In the genomic region with DNA sequence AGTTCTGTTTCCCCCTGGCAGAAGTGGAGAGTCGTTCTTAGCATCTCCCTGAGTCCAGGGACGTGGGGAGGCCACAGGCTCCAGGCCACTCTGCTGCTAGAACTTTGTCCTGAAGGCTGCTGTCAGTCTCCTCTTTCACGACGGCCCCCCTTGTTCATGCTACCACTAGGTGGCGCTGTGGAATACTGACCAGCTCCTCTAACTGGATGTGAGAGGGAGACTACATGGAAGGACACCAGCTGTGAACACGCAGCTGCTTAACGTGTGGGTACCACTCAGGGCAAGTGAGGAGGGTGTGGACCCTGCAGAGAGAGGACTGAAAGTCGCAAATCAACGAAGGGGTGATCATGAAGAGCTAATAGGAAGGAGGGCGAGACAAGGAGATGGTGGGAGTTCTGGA, we compare ENCODE assay signal across 9 mouse cellular contexts. TPM values are rescaled to one million over a fixed set of nuclear protein-coding genes. Genes with fewer than 3 reads are reported as not detected.
DNase-seq lines count a peak whose midpoint lies in the region; ATAC-seq lines count a peak whose summit lies in the region.
"Had no signal": no experiment of that assay in that cellular context is flagged by ENCODE, and none has a peak within 500 bp of the region (broad histone marks: within the 10 kb centered on the region; RNA-seq: fewer than 3 reads in every experiment).

No protein-coding gene starts in this region.

- no peak overlapping the region for H3K4me3 ChIP-seq in hindbrain, embryonic 11.5 days (ENCODE audit: low read depth, low read length)
- H3K4me3 ChIP-seq in hindbrain, embryonic 12.5 days, result no peak overlapping the region
- no peak overlapping the region for H3K4me3 ChIP-seq in liver, embryonic 11.5 days (ENCODE audit: low read depth, low read length)
- H3K4me3 ChIP-seq: embryonic facial prominence, embryonic 15.5 days had no signal

- no peak overlapping the region for H3K9ac ChIP-seq in hindbrain, embryonic 11.5 days (ENCODE audit: low read depth, low read length)
- no peak overlapping the region for H3K9ac ChIP-seq in hindbrain, embryonic 12.5 days
- H3K9ac ChIP-seq in liver, embryonic 11.5 days (ENCODE audit: low read depth, low read length), result no peak overlapping the region
- H3K9ac ChIP-seq: embryonic facial prominence, embryonic 15.5 days had no signal

- H3K9me3 ChIP-seq in hindbrain, embryonic 11.5 days (ENCODE audit: control insufficient read depth, low read length), result no peaks in the 10 kb centered on the region
- no peaks in the 10 kb centered on the region for H3K9me3 ChIP-seq in hindbrain, embryonic 12.5 days (replicated peaks)
- no peaks in the 10 kb centered on the region for H3K9me3 ChIP-seq in liver, embryonic 11.5 days (ENCODE audit: control insufficient read depth, low read length)
- H3K9me3 ChIP-seq: embryonic facial prominence, embryonic 15.5 days had no signal

- ATAC-seq in hindbrain, embryonic 11.5 days (ENCODE audit: low FRiP score), result no peak
- ATAC-seq in hindbrain, embryonic 12.5 days (ENCODE audit: low FRiP score), result no peak
- no peak for ATAC-seq in liver, embryonic 11.5 days (replicated peaks; ENCODE audit: low FRiP score)

- no peak overlapping the region for H3K27ac ChIP-seq in hindbrain, embryonic 11.5 days (ENCODE audit: low read depth, low read length)
- H3K27ac ChIP-seq in hindbrain, embryonic 12.5 days, result no peak overlapping the region
- H3K27ac ChIP-seq in liver, embryonic 11.5 days (ENCODE audit: low read depth, low read length), result no peak overlapping the region
- H3K27ac ChIP-seq: embryonic facial prominence, embryonic 15.5 days had no signal

- 14% methylated on average over 10 of the region's 10 CpGs for WGBS in hindbrain, embryonic 11.5 days
- WGBS in hindbrain, embryonic 12.5 days, result 14% methylated on average over 10 of the region's 10 CpGs
- 13% methylated on average over 10 of the region's 10 CpGs for WGBS in liver, embryonic 11.5 days

- H3K36me3 ChIP-seq in hindbrain, embryonic 11.5 days (ENCODE audit: control insufficient read depth, insufficient read depth, low read length), result no peaks in the 10 kb centered on the region
- H3K36me3 ChIP-seq in hindbrain, embryonic 12.5 days, result no peaks in the 10 kb centered on the region
- H3K36me3 ChIP-seq in liver, embryonic 11.5 days (ENCODE audit: control insufficient read depth, insufficient read depth, low read length), result no peaks in the 10 kb centered on the region
- H3K36me3 ChIP-seq: embryonic facial prominence, embryonic 15.5 days had no signal

- peak; percentile 82 for DNase-seq in hindbrain, embryonic 11.5 days (ENCODE audit: low spot score)
- DNase-seq in ZHBTc4 (ENCODE audit: low read depth, low spot score), result peak; percentile 83
- peak; percentile 67 to 74 for DNase-seq in cerebellum, postnatal 36 days
- DNase-seq in heart, postnatal 10 days, result peak; percentile 76 to 86
- DNase-seq in liver, embryonic 11.5 days (ENCODE audit: low spot score), result peak; percentile 58
- peak; percentile 59 for DNase-seq in ovary, postnatal 14 days (ENCODE audit: low spot score)
- peak; percentile 60 for DNase-seq in thymus, postnatal 25 days

- no peak overlapping the region for H3K4me2 ChIP-seq in hindbrain, embryonic 11.5 days (replicated peaks; ENCODE audit: low read depth, low read length)
- no peak overlapping the region for H3K4me2 ChIP-seq in hindbrain, embryonic 12.5 days (replicated peaks)
- H3K4me2 ChIP-seq in liver, embryonic 11.5 days, result no peak overlapping the region
- H3K4me2 ChIP-seq: embryonic facial prominence, embryonic 15.5 days had no signal

- H3K27me3 ChIP-seq in hindbrain, embryonic 11.5 days (ENCODE audit: control insufficient read depth, insufficient read depth, low read length), result no peaks in the 10 kb centered on the region
- H3K27me3 ChIP-seq in hindbrain, embryonic 12.5 days, result peaks cover 18% of the 10 kb centered on the region
- H3K27me3 ChIP-seq in liver, embryonic 11.5 days (replicated peaks; ENCODE audit: control insufficient read depth, insufficient read depth, low read length), result peaks cover 4% of the 10 kb centered on the region; the same call in 1 of the 2 replicates

- peaks cover 2% of the 10 kb centered on the region; the same call in 1 of the 2 replicates for H3K4me1 ChIP-seq in hindbrain, embryonic 11.5 days (replicated peaks; ENCODE audit: control insufficient read depth, insufficient read depth, low read length)
- H3K4me1 ChIP-seq in hindbrain, embryonic 12.5 days, result peaks cover 21% of the 10 kb centered on the region
- H3K4me1 ChIP-seq in liver, embryonic 11.5 days (replicated peaks; ENCODE audit: control insufficient read depth, insufficient read depth, low read length), result no peaks in the 10 kb centered on the region; the same call in 1 of the 2 replicates

- intact Hi-C loops in heart, postnatal 10 days (cut with DNase I), result no loop called here

RNA-seq across cellular contexts. Expression of a gene that starts 21.3 kb away (rescaled TPM):
- 4.6 and 5.9 TPM in 2 replicates for polyA plus RNA-seq in hindbrain, embryonic 11.5 days (2014; fragmentation: Nextera tagmentation; extraction: Ambion mirVana)
- 5.4 and 5.5 TPM in 2 replicates for polyA plus RNA-seq in hindbrain, embryonic 12.5 days (2016; fragmentation: Nextera tagmentation; extraction: Ambion mirVana)
- total RNA-seq in heart, postnatal 10 days (2021), result 1 to 10 TPM; 3.9 to 4.1 TPM
- polyA plus RNA-seq in liver, embryonic 11.5 days (2014; fragmentation: Nextera tagmentation; extraction: Ambion mirVana), result 8.6 and 8.7 TPM in 2 replicates

RNA-seq across cellular contexts. Expression of a gene that starts 37.3 kb away (rescaled TPM):
- 4.5 and 5.5 TPM in 2 replicates for polyA plus RNA-seq in hindbrain, embryonic 11.5 days (2014; fragmentation: Nextera tagmentation; extraction: Ambion mirVana)
- polyA plus RNA-seq in hindbrain, embryonic 12.5 days (2016; fragmentation: Nextera tagmentation; extraction: Ambion mirVana), result 14.6 and 15.7 TPM in 2 replicates
- 10 to 100 TPM; 10.1 to 12.4 TPM for total RNA-seq in heart, postnatal 10 days (2021)
- polyA plus RNA-seq in liver, embryonic 11.5 days (2014; fragmentation: Nextera tagmentation; extraction: Ambion mirVana), result 3.2 and 3.4 TPM in 2 replicates

RNA-seq across cellular contexts. Expression of a gene that starts 43.8 kb away (rescaled TPM):
- polyA plus RNA-seq in hindbrain, embryonic 11.5 days (2014; fragmentation: Nextera tagmentation; extraction: Ambion mirVana), result 135 and 154 TPM in 2 replicates
- 131 and 149 TPM in 2 replicates for polyA plus RNA-seq in hindbrain, embryonic 12.5 days (2016; fragmentation: Nextera tagmentation; extraction: Ambion mirVana)
- total RNA-seq in heart, postnatal 10 days (2021), result 100 to 1,000 TPM; 102 to 105 TPM
- 159 and 171 TPM in 2 replicates for polyA plus RNA-seq in liver, embryonic 11.5 days (2014; fragmentation: Nextera tagmentation; extraction: Ambion mirVana)

RNA-seq across cellular contexts. Expression of a gene that starts 45.5 kb away (rescaled TPM):
- 3.4 and 4.7 TPM in 2 replicates for polyA plus RNA-seq in hindbrain, embryonic 11.5 days (2014; fragmentation: Nextera tagmentation; extraction: Ambion mirVana)
- polyA plus RNA-seq in hindbrain, embryonic 12.5 days (2016; fragmentation: Nextera tagmentation; extraction: Ambion mirVana), result 4.2 and 4.4 TPM in 2 replicates
- 10 to 100 TPM in 1 of 2 experiments, 1 to 10 TPM in 1; 9.3 to 10.8 TPM for total RNA-seq in heart, postnatal 10 days (2021)
- polyA plus RNA-seq in liver, embryonic 11.5 days (2014; fragmentation: Nextera tagmentation; extraction: Ambion mirVana), result 1.4 and 1.6 TPM in 2 replicates

RNA-seq across cellular contexts. Expression of a gene that starts 50.8 kb away (rescaled TPM):
- not detected in 2 replicates for polyA plus RNA-seq in hindbrain, embryonic 11.5 days (2014; fragmentation: Nextera tagmentation; extraction: Ambion mirVana)
- polyA plus RNA-seq in hindbrain, embryonic 12.5 days (2016; fragmentation: Nextera tagmentation; extraction: Ambion mirVana), result not detected in 2 replicates
- total RNA-seq in heart, postnatal 10 days (2021), result 10 to 100 TPM; 77.5 to 93.1 TPM
- polyA plus RNA-seq in liver, embryonic 11.5 days (2014; fragmentation: Nextera tagmentation; extraction: Ambion mirVana), result 1.0 and 2.1 TPM in 2 replicates
